Comparison of ENCODE assay signal across 9 mouse cellular contexts in genomic region chr4:95319036-95319435, GRCm38 (mm10).
DNase-seq lines count a peak whose midpoint lies in the region; ATAC-seq and TF ChIP-seq lines count a peak whose summit lies in the region.
"Had no signal": no experiment of that assay in that cellular context is flagged by ENCODE, and none has a peak within 500 bp of the region (broad histone marks: within the 10 kb centered on the region; RNA-seq: fewer than 3 reads in every experiment).

No protein-coding gene starts in this region.

- H3K79me3 ChIP-seq in C2C12 (ENCODE audit: low read depth): no peaks in the 10 kb centered on the region

- H3K9ac ChIP-seq in intestine, postnatal 0 days (ENCODE audit: low read depth, low read length): no peak overlapping the region
- no peak overlapping the region for H3K9ac ChIP-seq in intestine, embryonic 15.5 days
- no peak overlapping the region for H3K9ac ChIP-seq in embryonic facial prominence, embryonic 12.5 days
- H3K9ac ChIP-seq: midbrain, embryonic 12.5 days had no signal

- no peak overlapping the region for H3K4me3 ChIP-seq in intestine, postnatal 0 days (ENCODE audit: low read depth, low read length)
- no peak overlapping the region for H3K4me3 ChIP-seq in intestine, embryonic 15.5 days (replicated peaks)
- H3K4me3 ChIP-seq in C2C12 (ENCODE audit: insufficient read depth, poor library complexity, severe bottlenecking): no peak overlapping the region
- no peak overlapping the region for H3K4me3 ChIP-seq in embryonic facial prominence, embryonic 12.5 days
- H3K4me3 ChIP-seq in thymus, adult 2 months (ENCODE audit: control insufficient read depth, insufficient read depth, low read length): no peak overlapping the region
- H3K4me3 ChIP-seq: midbrain, embryonic 12.5 days had no signal

- no peaks in the 10 kb centered on the region for H3K9me3 ChIP-seq in intestine, postnatal 0 days (ENCODE audit: control insufficient read depth)
- no peaks in the 10 kb centered on the region for H3K9me3 ChIP-seq in intestine, embryonic 15.5 days
- no peaks in the 10 kb centered on the region for H3K9me3 ChIP-seq in embryonic facial prominence, embryonic 12.5 days
- H3K9me3 ChIP-seq: midbrain, embryonic 12.5 days had no signal

- no peak for TF ChIP-seq POLR2A in thymus, adult 2 months (IDR thresholded peaks at IDR 0.05; ENCODE audit: control insufficient read depth, extremely low read depth, insufficient read depth, low read length, poor library complexity)

- H3K27me3 ChIP-seq in intestine, postnatal 0 days (replicated peaks; ENCODE audit: control insufficient read depth, insufficient read depth, low read length): no peaks in the 10 kb centered on the region
- no peaks in the 10 kb centered on the region for H3K27me3 ChIP-seq in intestine, embryonic 15.5 days (replicated peaks)
- no peaks in the 10 kb centered on the region for H3K27me3 ChIP-seq in C2C12 (ENCODE audit: control insufficient read depth, insufficient read depth, insufficient read length)
- H3K27me3 ChIP-seq in embryonic facial prominence, embryonic 12.5 days: no peaks in the 10 kb centered on the region
- H3K27me3 ChIP-seq in thymus, adult 2 months (ENCODE audit: control insufficient read depth, insufficient read depth, low read length): no peaks in the 10 kb centered on the region
- H3K27me3 ChIP-seq: midbrain, embryonic 12.5 days had no signal

- H3ac ChIP-seq in C2C12 (ENCODE audit: control insufficient read depth, insufficient read length, low read depth): no peak overlapping the region

- H3K79me2 ChIP-seq in C2C12 (ENCODE audit: control insufficient read depth, insufficient read depth): no peaks in the 10 kb centered on the region

- intact Hi-C loops in heart, postnatal 25 days (cut with DNase I): no loop called here

- no peak overlapping the region for H3K4me2 ChIP-seq in intestine, postnatal 0 days (replicated peaks; ENCODE audit: low read depth)
- H3K4me2 ChIP-seq in intestine, embryonic 15.5 days (replicated peaks): no peak overlapping the region
- H3K4me2 ChIP-seq in embryonic facial prominence, embryonic 12.5 days (replicated peaks): no peak overlapping the region; the same call in 1 of the 2 replicates
- H3K4me2 ChIP-seq: midbrain, embryonic 12.5 days had no signal

- H3K27ac ChIP-seq in intestine, postnatal 0 days (ENCODE audit: low read depth, low read length): no peak overlapping the region
- no peak overlapping the region for H3K27ac ChIP-seq in intestine, embryonic 15.5 days
- H3K27ac ChIP-seq in embryonic facial prominence, embryonic 12.5 days: peak overlapping the region; percentile 55; the same call in 1 of the 2 replicates
- H3K27ac ChIP-seq in thymus, adult 2 months (ENCODE audit: control insufficient read depth, insufficient read depth, low read length): no peak overlapping the region
- H3K27ac ChIP-seq: midbrain, embryonic 12.5 days had no signal

- no peak for TF ChIP-seq CTCF in intestine, postnatal 0 days (IDR thresholded peaks at IDR 0.05; ENCODE audit: low read depth)
- no peak for TF ChIP-seq CTCF in C2C12 (IDR thresholded peaks at IDR 0.05; ENCODE audit: control insufficient read depth, insufficient read depth, insufficient read length)
- TF ChIP-seq CTCF in thymus, adult 2 months (IDR thresholded peaks at IDR 0.05; ENCODE audit: borderline replicate concordance, control insufficient read depth, extremely low read depth, insufficient read depth, low read length, poor library complexity): no peak

- peak; percentile 2 for DNase-seq in heart, postnatal 25 days (ENCODE audit: low spot score)
- DNase-seq in left cerebral cortex, adult 8-10 months (ENCODE audit: low spot score in 2 of 2): no peak
- DNase-seq in thymus, adult 2 months: no peak
- DNase-seq in cerebellum, adult 9-11 months: no peak

- H3K4me1 ChIP-seq in intestine, postnatal 0 days (replicated peaks; ENCODE audit: control insufficient read depth, insufficient read depth, low read length): 0 out of 2 replicates have a peak, but pooled peaks cover 4% of the 10 kb centered on the region
- H3K4me1 ChIP-seq in intestine, embryonic 15.5 days (replicated peaks): peaks cover 17% of the 10 kb centered on the region
- peaks cover 24% of the 10 kb centered on the region for H3K4me1 ChIP-seq in embryonic facial prominence, embryonic 12.5 days
- H3K4me1 ChIP-seq in thymus, adult 2 months (replicated peaks; ENCODE audit: control insufficient read depth, insufficient read depth, low read length): no peaks in the 10 kb centered on the region

- H3K36me3 ChIP-seq in intestine, postnatal 0 days (ENCODE audit: control insufficient read depth, insufficient read depth): no peaks in the 10 kb centered on the region
- H3K36me3 ChIP-seq in intestine, embryonic 15.5 days: no peaks in the 10 kb centered on the region
- no peaks in the 10 kb centered on the region for H3K36me3 ChIP-seq in C2C12 (ENCODE audit: control insufficient read depth, insufficient read depth)
- no peaks in the 10 kb centered on the region for H3K36me3 ChIP-seq in embryonic facial prominence, embryonic 12.5 days
- H3K36me3 ChIP-seq in thymus, adult 2 months (ENCODE audit: control insufficient read depth, insufficient read depth, low read length): no peaks in the 10 kb centered on the region
- H3K36me3 ChIP-seq: midbrain, embryonic 12.5 days had no signal

- 36% methylated on average over 6 of the region's 6 CpGs for WGBS in intestine, postnatal 0 days
- 34% methylated on average over 6 of the region's 6 CpGs for WGBS in intestine, embryonic 15.5 days
- WGBS in embryonic facial prominence, embryonic 12.5 days: 20% methylated on average over 6 of the region's 6 CpGs
- 95% methylated on average over 6 of the region's 6 CpGs for WGBS in thymus, adult 2 months

- 0 out of 2 replicates have a peak, but pooled peaks have one; percentile 19 for ATAC-seq in intestine, postnatal 0 days
- ATAC-seq in intestine, embryonic 15.5 days: no peak
- ATAC-seq in embryonic facial prominence, embryonic 12.5 days (ENCODE audit: insufficient number of reproducible peaks, insufficient read depth, low FRiP score, low TSS enrichment): no peak

TF ChIP-seq in C2C12, 6 proteins besides CTCF, POLR2A, EP300 and RAD21:
- peak; percentile 54 for TF ChIP-seq FOSL1 (IDR thresholded peaks at IDR 0.05; ENCODE audit: insufficient read depth, low read length, poor library complexity, severe bottlenecking)
- no peak for TF ChIP-seq MAX (IDR thresholded peaks at IDR 0.05)
